In genomic region chr2:165337191-165337590, GRCm38 (mm10) we compare ENCODE assay signal across 9 mouse cellular contexts. TPM values are rescaled to one million over a fixed set of nuclear protein-coding genes. Genes with fewer than 3 reads are reported as not detected.
DNase-seq lines count a peak whose midpoint lies in the region; ATAC-seq and TF ChIP-seq lines count a peak whose summit lies in the region.
"Had no signal": no experiment of that assay in that cellular context is flagged by ENCODE, and none has a peak within 500 bp of the region (broad histone marks: within the 10 kb centered on the region; RNA-seq: fewer than 3 reads in every experiment).

No protein-coding gene starts in this region.

- H3K4me1 ChIP-seq in forebrain, postnatal 0 days (ENCODE audit: insufficient read depth) = no peaks in the 10 kb centered on the region
- H3K4me1 ChIP-seq in forebrain, embryonic 15.5 days = no peaks in the 10 kb centered on the region
- peaks cover 4% of the 10 kb centered on the region; the same call in 1 of the 2 replicates for H3K4me1 ChIP-seq in neural tube, embryonic 15.5 days
- no peaks in the 10 kb centered on the region for H3K4me1 ChIP-seq in cerebellum, adult 2 months (ENCODE audit: control insufficient read depth, insufficient read depth, low read length)
- 0 out of 2 replicates have a peak, but pooled peaks cover 4% of the 10 kb centered on the region for H3K4me1 ChIP-seq in kidney, postnatal 0 days (replicated peaks; ENCODE audit: insufficient read depth, low read length)
- H3K4me1 ChIP-seq: heart, embryonic 15.5 days had no signal

- DNase-seq in forebrain, postnatal 0 days = no peak
- peak; percentile 53 for DNase-seq in neural tube, embryonic 10.5 days (ENCODE audit: extremely low spot score, low spot score)
- DNase-seq in cerebellum, adult 2 months = peak; percentile 60 to 71
- DNase-seq in kidney, postnatal 0 days (ENCODE audit: low spot score) = peak; percentile 77
- DNase-seq in retina, postnatal 1 day = peak; percentile 79
- no peak for DNase-seq in natural killer cell, adult 2 months (ENCODE audit: low spot score in 2 of 2)

- no peak for TF ChIP-seq POLR2A in cerebellum, adult 2 months (IDR thresholded peaks at IDR 0.05; ENCODE audit: borderline replicate concordance, insufficient read depth, low read length)

- H3K9ac ChIP-seq in forebrain, postnatal 0 days = no peak overlapping the region
- no peak overlapping the region for H3K9ac ChIP-seq in forebrain, embryonic 15.5 days (replicated peaks)
- no peak overlapping the region for H3K9ac ChIP-seq in neural tube, embryonic 15.5 days (replicated peaks)
- H3K9ac ChIP-seq in kidney, postnatal 0 days (ENCODE audit: low read depth, low read length) = no peak overlapping the region
- H3K9ac ChIP-seq: heart, embryonic 15.5 days had no signal

- ATAC-seq in forebrain, postnatal 0 days = no peak
- no peak for ATAC-seq in forebrain, embryonic 15.5 days (replicated peaks)
- no peak for ATAC-seq in neural tube, embryonic 15.5 days (ENCODE audit: low FRiP score)
- ATAC-seq in kidney, postnatal 0 days (replicated peaks; ENCODE audit: low FRiP score, low read depth) = no peak

- H3K4me3 ChIP-seq in forebrain, postnatal 0 days (ENCODE audit: low read depth, low read length) = no peak overlapping the region
- no peak overlapping the region for H3K4me3 ChIP-seq in forebrain, embryonic 15.5 days
- H3K4me3 ChIP-seq in neural tube, embryonic 15.5 days (replicated peaks) = no peak overlapping the region
- H3K4me3 ChIP-seq in cerebellum, adult 2 months (replicated peaks; ENCODE audit: insufficient read depth, low read depth, low read length) = no peak overlapping the region
- H3K4me3 ChIP-seq in kidney, postnatal 0 days (replicated peaks; ENCODE audit: low read depth, low read length) = no peak overlapping the region
- H3K4me3 ChIP-seq: heart, embryonic 15.5 days had no signal

- no peaks in the 10 kb centered on the region for H3K27me3 ChIP-seq in forebrain, postnatal 0 days (ENCODE audit: insufficient read depth, low read length)
- no peaks in the 10 kb centered on the region for H3K27me3 ChIP-seq in forebrain, embryonic 15.5 days
- H3K27me3 ChIP-seq in neural tube, embryonic 15.5 days (replicated peaks) = no peaks in the 10 kb centered on the region
- H3K27me3 ChIP-seq in cerebellum, adult 2 months (ENCODE audit: control insufficient read depth, insufficient read depth, low read length) = no peaks in the 10 kb centered on the region
- no peaks in the 10 kb centered on the region for H3K27me3 ChIP-seq in kidney, postnatal 0 days (ENCODE audit: insufficient read depth, low read length)

- peak; percentile 56 for TF ChIP-seq CTCF in forebrain, postnatal 0 days (IDR thresholded peaks at IDR 0.05; ENCODE audit: low read depth)
- TF ChIP-seq CTCF in cerebellum, adult 2 months (IDR thresholded peaks at IDR 0.05; ENCODE audit: borderline replicate concordance, insufficient read depth, low read depth, low read length) = peak; percentile 79
- TF ChIP-seq CTCF in kidney, postnatal 0 days (IDR thresholded peaks at IDR 0.05; ENCODE audit: low read depth) = peak; percentile 84

- WGBS in forebrain, postnatal 0 days = 30% methylated on average over 3 of the region's 3 CpGs
- WGBS in forebrain, embryonic 15.5 days = 36% methylated on average over 3 of the region's 3 CpGs
- 27% methylated on average over 3 of the region's 3 CpGs for WGBS in neural tube, embryonic 15.5 days
- WGBS in cerebellum, adult 2 months = 50% methylated on average over 3 of the region's 3 CpGs
- 26% methylated on average over 3 of the region's 3 CpGs for WGBS in kidney, postnatal 0 days

- no peak overlapping the region for H3K4me2 ChIP-seq in forebrain, postnatal 0 days (ENCODE audit: low read depth)
- no peak overlapping the region for H3K4me2 ChIP-seq in forebrain, embryonic 15.5 days (replicated peaks)
- H3K4me2 ChIP-seq in neural tube, embryonic 15.5 days = no peak overlapping the region
- no peak overlapping the region for H3K4me2 ChIP-seq in kidney, postnatal 0 days (ENCODE audit: low read length)
- H3K4me2 ChIP-seq: heart, embryonic 15.5 days had no signal

- H3K36me3 ChIP-seq in forebrain, postnatal 0 days (ENCODE audit: insufficient read depth) = no peaks in the 10 kb centered on the region
- H3K36me3 ChIP-seq in forebrain, embryonic 15.5 days = no peaks in the 10 kb centered on the region
- no peaks in the 10 kb centered on the region for H3K36me3 ChIP-seq in neural tube, embryonic 15.5 days
- H3K36me3 ChIP-seq in kidney, postnatal 0 days (ENCODE audit: insufficient read depth, low read length) = no peaks in the 10 kb centered on the region
- H3K36me3 ChIP-seq: heart, embryonic 15.5 days had no signal

- no peak overlapping the region for H3K27ac ChIP-seq in forebrain, postnatal 0 days (ENCODE audit: low read depth, low read length)
- H3K27ac ChIP-seq in forebrain, embryonic 15.5 days (replicated peaks) = no peak overlapping the region
- no peak overlapping the region for H3K27ac ChIP-seq in neural tube, embryonic 15.5 days (replicated peaks)
- no peak overlapping the region for H3K27ac ChIP-seq in cerebellum, adult 2 months (ENCODE audit: insufficient read depth, low read length)
- no peak overlapping the region for H3K27ac ChIP-seq in kidney, postnatal 0 days
- H3K27ac ChIP-seq: heart, embryonic 15.5 days had no signal

- H3K9me3 ChIP-seq in forebrain, postnatal 0 days (ENCODE audit: low read length) = no peaks in the 10 kb centered on the region
- H3K9me3 ChIP-seq in forebrain, embryonic 15.5 days = no peaks in the 10 kb centered on the region
- no peaks in the 10 kb centered on the region for H3K9me3 ChIP-seq in neural tube, embryonic 15.5 days (replicated peaks)
- H3K9me3 ChIP-seq in kidney, postnatal 0 days (replicated peaks; ENCODE audit: low read length) = no peaks in the 10 kb centered on the region
- H3K9me3 ChIP-seq: heart, embryonic 15.5 days had no signal

RNA-seq across cellular contexts. Expression of gene Elmo2, which starts 10.9 kb away (rescaled TPM):
- total RNA-seq in forebrain, postnatal 0 days (2014; rRNA removed) = 78.8 and 80.9 TPM in 2 replicates
- polyA plus RNA-seq in forebrain, postnatal 0 days (2015; fragmentation: Nextera tagmentation; extraction: Ambion mirVana) = 68.6 and 84.5 TPM in 2 replicates
- polyA plus RNA-seq in forebrain, embryonic 15.5 days (2015; fragmentation: Nextera tagmentation; extraction: Ambion mirVana) = 99.6 and 101 TPM in 2 replicates
- polyA plus RNA-seq in neural tube, embryonic 15.5 days (2015; fragmentation: Nextera tagmentation; extraction: Ambion mirVana) = 85.1 and 89.1 TPM in 2 replicates
- polyA plus RNA-seq in cerebellum, adult 2 months (2012; rRNA removed) = 187 and 208 TPM in 2 replicates
- 51.5 and 59.3 TPM in 2 replicates for polyA plus RNA-seq in kidney, postnatal 0 days (2015; fragmentation: Nextera tagmentation; extraction: Ambion mirVana)

RNA-seq across cellular contexts. Expression of gene Zfp663, which starts 31.3 kb away (rescaled TPM):
- 3.2 and 14.4 TPM in 2 replicates for total RNA-seq in forebrain, postnatal 0 days (2014; rRNA removed)
- polyA plus RNA-seq in forebrain, postnatal 0 days (2015; fragmentation: Nextera tagmentation; extraction: Ambion mirVana) = 2.1 and 3.3 TPM in 2 replicates
- 6.5 and 7.6 TPM in 2 replicates for polyA plus RNA-seq in forebrain, embryonic 15.5 days (2015; fragmentation: Nextera tagmentation; extraction: Ambion mirVana)
- polyA plus RNA-seq in neural tube, embryonic 15.5 days (2015; fragmentation: Nextera tagmentation; extraction: Ambion mirVana) = 3.8 and 4.7 TPM in 2 replicates
- polyA plus RNA-seq in cerebellum, adult 2 months (2012; rRNA removed) = not detected in 2 replicates
- 0.58 and 0.60 TPM in 2 replicates for polyA plus RNA-seq in kidney, postnatal 0 days (2015; fragmentation: Nextera tagmentation; extraction: Ambion mirVana)

RNA-seq across cellular contexts. Expression of gene Slc35c2, which starts 49.5 kb away (rescaled TPM):
- total RNA-seq in forebrain, postnatal 0 days (2014; rRNA removed) = 66.9 and 85.8 TPM in 2 replicates
- polyA plus RNA-seq in forebrain, postnatal 0 days (2015; fragmentation: Nextera tagmentation; extraction: Ambion mirVana) = 62.7 and 65.8 TPM in 2 replicates
- 61.4 and 68.7 TPM in 2 replicates for polyA plus RNA-seq in forebrain, embryonic 15.5 days (2015; fragmentation: Nextera tagmentation; extraction: Ambion mirVana)
- 65.6 and 68.3 TPM in 2 replicates for polyA plus RNA-seq in neural tube, embryonic 15.5 days (2015; fragmentation: Nextera tagmentation; extraction: Ambion mirVana)
- polyA plus RNA-seq in cerebellum, adult 2 months (2012; rRNA removed) = 78.2 and 84.0 TPM in 2 replicates
- 51.6 and 55.7 TPM in 2 replicates for polyA plus RNA-seq in kidney, postnatal 0 days (2015; fragmentation: Nextera tagmentation; extraction: Ambion mirVana)

RNA-seq across cellular contexts. Expression of gene Zfp334, which starts 50.9 kb away (rescaled TPM):
- 16.7 and 22.4 TPM in 2 replicates for total RNA-seq in forebrain, postnatal 0 days (2014; rRNA removed)
- 2.8 and 4.6 TPM in 2 replicates for polyA plus RNA-seq in forebrain, postnatal 0 days (2015; fragmentation: Nextera tagmentation; extraction: Ambion mirVana)
- 12.5 and 12.6 TPM in 2 replicates for polyA plus RNA-seq in forebrain, embryonic 15.5 days (2015; fragmentation: Nextera tagmentation; extraction: Ambion mirVana)
- 7.2 and 7.4 TPM in 2 replicates for polyA plus RNA-seq in neural tube, embryonic 15.5 days (2015; fragmentation: Nextera tagmentation; extraction: Ambion mirVana)
- 10.6 and 10.9 TPM in 2 replicates for polyA plus RNA-seq in cerebellum, adult 2 months (2012; rRNA removed)
- polyA plus RNA-seq in kidney, postnatal 0 days (2015; fragmentation: Nextera tagmentation; extraction: Ambion mirVana) = 3.6 and 4.7 TPM in 2 replicates

Comparison
In these comparisons a context has a peak if more than half of its experiments do, and no peak if none do; other contexts are left out.
1. DNase-seq: peak in neural tube, embryonic 10.5 days (single experiment), cerebellum, adult 2 months (2 of 2), kidney, postnatal 0 days (single experiment) and retina, postnatal 1 day (single experiment); none in forebrain, postnatal 0 days (single experiment) and natural killer cell, adult 2 months (0 of 2).
2. Peak in every context shown above with its lines, with median percentiles within 50 percentile points of each other: CTCF ChIP-seq.